Mouse (Mus musculus): ENCODE measurements at regions not wholly inside any gene's neighbourhood (a gene's known extent, or its start where the extent isn't known, plus 50 kb on each side); places are given as distances from the start of the nearest gene placed in this dataset.

GRCm38 (mm10) chr10:25068301-25068700 lies 141.0 kb upstream of the Arg1 start:
- 30% methylated on average over 8 of the region's 8 CpGs for WGBS
- Histone ChIP-seq H3K4me1 (replicated peaks) (peaks cover 9% of the 10 kb centered on the region), H3K9me3 (replicated peaks) (peaks cover 6% of the 10 kb centered on the region; the same call in 1 of the 2 replicates), H3K36me3 (no peaks in the 10 kb centered on the region), H3K27ac (ENCODE audit: poor library complexity, severe bottlenecking) (peak overlapping the region; percentile 41; the same call in 1 of the 2 replicates), H3K4me2 (no peak overlapping the region), H3K27me3 (replicated peaks) (no peaks in the 10 kb centered on the region), H3K4me3 (no peak overlapping the region), H3K9ac (no peak overlapping the region)
- no peak for ATAC-seq (ENCODE audit: insufficient number of reproducible peaks, low FRiP score)

GRCm38 (mm10) chr10:25064701-25065362 lies 137.5 kb upstream of the Arg1 start:
- ATAC-seq (ENCODE audit: insufficient number of reproducible peaks, low FRiP score), result no peak
- Histone ChIP-seq H3K27ac (ENCODE audit: poor library complexity, severe bottlenecking) (no peak overlapping the region), H3K4me2 (no peak overlapping the region), H3K4me3 (no peak overlapping the region), H3K4me1 (replicated peaks) (peaks cover 21% of the 10 kb centered on the region), H3K27me3 (replicated peaks) (no peaks in the 10 kb centered on the region), H3K36me3 (no peaks in the 10 kb centered on the region), H3K9ac (no peak overlapping the region), H3K9me3 (replicated peaks) (peaks cover 3% of the 10 kb centered on the region; the same call in 1 of the 2 replicates)
- 81% methylated on average over 6 of the region's 6 CpGs for WGBS

GRCm38 (mm10) chr10:25061402-25062055 lies 134.2 kb upstream of the Arg1 start:
- 0 out of 2 replicates have a peak, but pooled peaks have one; percentile 57 for ATAC-seq (ENCODE audit: insufficient number of reproducible peaks, low FRiP score)
- Histone ChIP-seq H3K9ac (no peak overlapping the region), H3K4me3 (no peak overlapping the region), H3K27ac (ENCODE audit: poor library complexity, severe bottlenecking) (peak overlapping the region; percentile 73), H3K9me3 (replicated peaks) (peaks cover 3% of the 10 kb centered on the region; the same call in 1 of the 2 replicates), H3K27me3 (replicated peaks) (no peaks in the 10 kb centered on the region), H3K4me2 (peak overlapping the region; percentile 21; the same call in 1 of the 2 replicates), H3K4me1 (replicated peaks) (peaks cover 12% of the 10 kb centered on the region), H3K36me3 (no peaks in the 10 kb centered on the region)
- 15% methylated on average over 13 of the region's 13 CpGs for WGBS

GRCm38 (mm10) chr10:25058694-25059093 lies 131.4 kb upstream of the Arg1 start:
- no peak overlapping the region for H3K27ac ChIP-seq (ENCODE audit: poor library complexity, severe bottlenecking)
- H3K9ac ChIP-seq, result no peak overlapping the region
- H3K4me2 ChIP-seq, result no peak overlapping the region
- no peak for ATAC-seq (ENCODE audit: insufficient number of reproducible peaks, low FRiP score)
- no peaks in the 10 kb centered on the region for H3K9me3 ChIP-seq (replicated peaks)
- H3K4me3 ChIP-seq, result no peak overlapping the region
- no peaks in the 10 kb centered on the region for H3K36me3 ChIP-seq
- peaks cover 12% of the 10 kb centered on the region for H3K4me1 ChIP-seq (replicated peaks)
- H3K27me3 ChIP-seq (replicated peaks), result no peaks in the 10 kb centered on the region
- WGBS, result 85% methylated on average over 11 of the region's 11 CpGs

- Histone ChIP-seq H3K27me3 (replicated peaks) (no peaks in the 10 kb centered on the region), H3K9me3 (replicated peaks) (no peaks in the 10 kb centered on the region), H3K4me1 (replicated peaks) (0 out of 2 replicates have a peak, but pooled peaks cover 2% of the 10 kb centered on the region), H3K9ac (no peak overlapping the region), H3K36me3 (no peaks in the 10 kb centered on the region), H3K27ac (ENCODE audit: poor library complexity, severe bottlenecking) (no peak overlapping the region), H3K4me3 (no peak overlapping the region), H3K4me2 (no peak overlapping the region)
- WGBS, result 63% methylated on average over 3 of the region's 3 CpGs
- ATAC-seq (ENCODE audit: insufficient number of reproducible peaks, low FRiP score), result no peak
Observed at GRCm38 (mm10) chr10:25051998-25052397, 124.7 kb upstream of the Arg1 start.

- Histone ChIP-seq H3K27ac (ENCODE audit: poor library complexity, severe bottlenecking) (no peak overlapping the region), H3K9ac (no peak overlapping the region), H3K4me1 (replicated peaks) (0 out of 2 replicates have a peak, but pooled peaks cover 2% of the 10 kb centered on the region), H3K9me3 (replicated peaks) (no peaks in the 10 kb centered on the region), H3K27me3 (replicated peaks) (no peaks in the 10 kb centered on the region), H3K4me3 (no peak overlapping the region), H3K36me3 (no peaks in the 10 kb centered on the region), H3K4me2 (no peak overlapping the region)
- 72% methylated on average over 5 of the region's 5 CpGs for WGBS
- no peak for ATAC-seq (ENCODE audit: insufficient number of reproducible peaks, low FRiP score)
Observed at GRCm38 (mm10) chr10:25051368-25051874, 124.1 kb upstream of the Arg1 start.

GRCm38 (mm10) chr10:25041221-25041620 lies 113.9 kb upstream of the Arg1 start:
- H3K4me1 ChIP-seq (replicated peaks), result no peaks in the 10 kb centered on the region
- ATAC-seq (ENCODE audit: insufficient number of reproducible peaks, low FRiP score), result no peak
- no peaks in the 10 kb centered on the region for H3K36me3 ChIP-seq
- WGBS, result 74% methylated on average over 4 of the region's 4 CpGs
- H3K27me3 ChIP-seq (replicated peaks), result no peaks in the 10 kb centered on the region
- H3K27ac ChIP-seq (ENCODE audit: poor library complexity, severe bottlenecking), result no peak overlapping the region
- H3K4me2 ChIP-seq, result no peak overlapping the region
- H3K4me3 ChIP-seq, result no peak overlapping the region
- H3K9me3 ChIP-seq (replicated peaks), result no peaks in the 10 kb centered on the region
- no peak overlapping the region for H3K9ac ChIP-seq

GRCm38 (mm10) chr10:25039926-25040325 lies 112.6 kb upstream of the Arg1 start:
- Histone ChIP-seq H3K9me3 (replicated peaks) (no peaks in the 10 kb centered on the region), H3K4me1 (replicated peaks) (no peaks in the 10 kb centered on the region), H3K27ac (ENCODE audit: poor library complexity, severe bottlenecking) (no peak overlapping the region), H3K27me3 (replicated peaks) (no peaks in the 10 kb centered on the region), H3K9ac (no peak overlapping the region), H3K4me2 (no peak overlapping the region), H3K4me3 (no peak overlapping the region), H3K36me3 (no peaks in the 10 kb centered on the region)
- ATAC-seq (ENCODE audit: insufficient number of reproducible peaks, low FRiP score), result no peak
- WGBS, result 91% methylated on average over 3 of the region's 3 CpGs

GRCm38 (mm10) chr10:25036928-25037327 lies 109.6 kb upstream of the Arg1 start:
- Histone ChIP-seq H3K4me1 (replicated peaks) (no peaks in the 10 kb centered on the region), H3K27me3 (replicated peaks) (no peaks in the 10 kb centered on the region), H3K4me2 (no peak overlapping the region), H3K36me3 (no peaks in the 10 kb centered on the region), H3K9ac (no peak overlapping the region), H3K4me3 (no peak overlapping the region), H3K27ac (ENCODE audit: poor library complexity, severe bottlenecking) (no peak overlapping the region), H3K9me3 (replicated peaks) (no peaks in the 10 kb centered on the region)
- WGBS, result 76% methylated on average over 3 of the region's 3 CpGs
- no peak for ATAC-seq (ENCODE audit: insufficient number of reproducible peaks, low FRiP score)

- Histone ChIP-seq H3K9ac (no peak overlapping the region), H3K27me3 (replicated peaks) (no peaks in the 10 kb centered on the region), H3K36me3 (no peaks in the 10 kb centered on the region), H3K4me1 (replicated peaks) (no peaks in the 10 kb centered on the region), H3K9me3 (replicated peaks) (0 out of 2 replicates have a peak, but pooled peaks cover 2% of the 10 kb centered on the region), H3K27ac (ENCODE audit: poor library complexity, severe bottlenecking) (no peak overlapping the region), H3K4me2 (no peak overlapping the region), H3K4me3 (no peak overlapping the region)
- ATAC-seq (ENCODE audit: insufficient number of reproducible peaks, low FRiP score), result no peak
- WGBS, result 73% methylated on average over 6 of the region's 6 CpGs
Observed at GRCm38 (mm10) chr10:25035363-25035762, 108.1 kb upstream of the Arg1 start.

GRCm38 (mm10) chr10:25032625-25033024 lies 105.3 kb upstream of the Arg1 start:
- 75% methylated on average over 1 of the region's 1 CpGs for WGBS
- H3K36me3 ChIP-seq, result no peaks in the 10 kb centered on the region
- H3K27me3 ChIP-seq (replicated peaks), result no peaks in the 10 kb centered on the region
- no peak overlapping the region for H3K9ac ChIP-seq
- no peak overlapping the region for H3K4me3 ChIP-seq
- 0 out of 2 replicates have a peak, but pooled peaks cover 2% of the 10 kb centered on the region for H3K9me3 ChIP-seq (replicated peaks)
- no peak overlapping the region for H3K4me2 ChIP-seq
- no peaks in the 10 kb centered on the region for H3K4me1 ChIP-seq (replicated peaks)
- H3K27ac ChIP-seq (ENCODE audit: poor library complexity, severe bottlenecking), result no peak overlapping the region
- no peak for ATAC-seq (ENCODE audit: insufficient number of reproducible peaks, low FRiP score)
